ENCODE assay signal across 8 mouse cellular contexts in the genomic region with DNA sequence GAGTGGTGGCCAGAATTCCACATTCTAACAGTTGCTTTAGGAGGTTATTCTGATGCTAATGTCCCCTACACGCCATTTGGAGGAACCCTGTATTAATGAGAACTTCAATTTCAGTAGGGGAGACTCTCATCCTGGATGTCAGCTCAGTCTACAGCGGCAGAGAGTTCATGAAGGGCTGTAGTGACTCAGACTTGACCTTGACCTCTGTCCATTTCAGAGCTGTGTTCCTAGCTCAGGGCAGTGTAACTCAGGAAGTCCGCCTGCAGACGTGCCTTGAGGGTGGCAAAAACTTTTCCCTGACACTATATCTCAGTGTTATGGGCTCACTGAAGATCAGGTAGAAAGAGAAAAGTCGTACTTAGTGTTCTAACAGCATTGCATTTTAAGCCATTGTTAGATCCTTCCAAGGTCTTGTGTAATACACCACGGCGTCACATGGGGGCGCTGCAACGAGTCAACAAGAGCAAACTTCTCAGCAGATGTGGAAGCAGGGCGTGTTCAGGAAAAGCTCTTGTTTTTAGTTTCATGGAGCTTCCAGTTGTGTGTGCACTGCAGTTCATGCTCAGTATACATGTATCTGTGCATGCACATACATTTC.
DNase-seq lines count a peak whose midpoint lies in the region; ATAC-seq and TF ChIP-seq lines count a peak whose summit lies in the region.

No protein-coding gene starts in this region.

- no peaks in the 10 kb centered on the region for H3K9me3 ChIP-seq in heart, embryonic 11.5 days (replicated peaks; ENCODE audit: control insufficient read depth, low read length)

- 46% methylated on average over 10 of the region's 10 CpGs for WGBS in heart, embryonic 11.5 days (ENCODE audit: insufficient replicate concordance)

- ATAC-seq in heart, embryonic 11.5 days (replicated peaks; ENCODE audit: insufficient number of reproducible peaks, low FRiP score, low TSS enrichment), result no peak

- H3K9ac ChIP-seq in heart, embryonic 11.5 days (ENCODE audit: low read depth, low read length), result no peak overlapping the region

- TF ChIP-seq POLR2A in embryonic fibroblast, embryonic 13.5 days (IDR thresholded peaks at IDR 0.05; ENCODE audit: low read depth, low read length), result no peak

- H3K27me3 ChIP-seq in heart, embryonic 11.5 days (ENCODE audit: control insufficient read depth, insufficient read depth, low read length), result no peaks in the 10 kb centered on the region

- peak; percentile 92 for DNase-seq in heart, adult 11 months
- DNase-seq in 416B (ENCODE audit: low read depth), result peak; percentile 54
- peak; percentile 46 to 62 for DNase-seq in adrenal gland, postnatal 36 days
- peak; percentile 61 for DNase-seq in kidney, postnatal 14 days
- DNase-seq in lung, postnatal 10 days, result peak; percentile 84
- DNase-seq in thymus, postnatal 25 days, result peak; percentile 31

- H3K4me1 ChIP-seq in heart, embryonic 11.5 days (ENCODE audit: control insufficient read depth, insufficient read depth, low read length), result peaks cover 25% of the 10 kb centered on the region
- H3K4me1 ChIP-seq in embryonic fibroblast, embryonic 13.5 days (ENCODE audit: control insufficient read depth, insufficient read depth, low read length), result peaks cover 14% of the 10 kb centered on the region

- TF ChIP-seq CTCF in embryonic fibroblast, embryonic 13.5 days (IDR thresholded peaks at IDR 0.05; ENCODE audit: borderline replicate concordance, insufficient read depth, low read length), result peak; percentile 36; the same call in 1 of the 2 replicates

- no peak overlapping the region for H3K4me2 ChIP-seq in heart, embryonic 11.5 days

- H3K36me3 ChIP-seq in heart, embryonic 11.5 days (ENCODE audit: control insufficient read depth, insufficient read depth, low read length), result no peaks in the 10 kb centered on the region

- no peak overlapping the region for H3K4me3 ChIP-seq in heart, embryonic 11.5 days (ENCODE audit: low read depth, low read length)
- no peak overlapping the region for H3K4me3 ChIP-seq in embryonic fibroblast, embryonic 13.5 days (ENCODE audit: insufficient read depth, low read length)

- no peak overlapping the region for H3K27ac ChIP-seq in heart, embryonic 11.5 days (ENCODE audit: low read depth, low read length)
- H3K27ac ChIP-seq in embryonic fibroblast, embryonic 13.5 days (ENCODE audit: insufficient read depth, low read length), result no peak overlapping the region

Comparison
In these comparisons a context has a peak if more than half of its experiments do, and no peak if none do; other contexts are left out.
1. DNase-seq: peak in every context shown above with its lines; median percentile 92 in heart, adult 11 months; 84 in lung, postnatal 10 days; 61 in kidney, postnatal 14 days; 54 in 416B; 54 in adrenal gland, postnatal 36 days; 31 in thymus, postnatal 25 days.